10 mouse cellular contexts compared by ENCODE assay signal in the genomic region with DNA sequence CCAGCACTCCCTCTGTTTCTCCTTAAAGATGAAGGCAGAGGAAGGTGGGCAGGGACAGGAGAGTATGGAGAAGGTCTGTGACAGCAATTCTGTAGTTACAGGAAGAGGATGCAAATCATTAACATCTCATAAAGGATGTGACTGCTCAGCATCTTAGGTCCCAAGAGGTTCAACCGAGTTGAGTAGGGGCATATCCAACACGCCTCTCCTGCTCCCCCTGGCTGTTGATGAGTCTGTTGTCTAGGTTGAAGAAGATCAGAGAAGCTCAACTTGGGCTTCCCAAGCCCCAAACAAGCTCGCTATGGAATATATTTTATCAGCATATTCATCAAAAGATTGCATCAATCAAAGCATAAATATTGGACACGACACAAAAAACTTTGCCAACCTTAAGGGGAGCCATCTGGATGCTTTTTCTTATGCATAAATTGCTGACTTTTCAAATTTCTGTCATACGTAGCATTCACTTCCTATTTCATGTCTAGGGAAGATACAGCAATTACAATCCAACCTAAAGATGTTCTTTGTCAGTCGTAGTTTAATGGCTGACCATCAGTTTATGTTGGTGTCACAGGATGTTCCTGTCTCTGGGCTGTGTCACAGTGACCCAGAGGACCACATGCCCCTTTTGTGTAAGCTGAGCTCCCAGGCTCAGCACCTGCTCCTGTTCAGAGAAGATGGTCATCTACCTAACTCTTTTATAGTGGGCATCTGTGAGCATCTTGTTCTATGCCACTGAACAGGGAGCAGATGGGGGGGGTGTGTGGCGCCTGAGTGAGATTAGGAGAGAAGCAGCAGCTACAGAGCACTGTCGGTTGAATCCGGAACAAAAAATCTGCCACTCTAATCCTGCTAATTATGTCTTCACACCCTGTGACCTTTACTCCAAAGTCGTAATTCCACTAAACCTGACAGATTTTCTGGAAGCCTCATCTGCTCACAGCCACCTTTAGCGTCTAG.
A peak's percentile ranks its signal among the peaks of the same experiment; 100 is the strongest.
DNase-seq lines count a peak whose midpoint lies in the region; ATAC-seq and TF ChIP-seq lines count a peak whose summit lies in the region.
"Had no signal": no experiment of that assay in that cellular context is flagged by ENCODE, and none has a peak within 500 bp of the region (broad histone marks: within the 10 kb centered on the region; RNA-seq: fewer than 3 reads in every experiment).

No protein-coding gene starts in this region.

- no peak overlapping the region for H3K9ac ChIP-seq in forebrain, embryonic 13.5 days
- no peak overlapping the region for H3K9ac ChIP-seq in forebrain, embryonic 12.5 days
- H3K9ac ChIP-seq in lung, embryonic 14.5 days = no peak overlapping the region
- H3K9ac ChIP-seq: midbrain, embryonic 15.5 days had no signal

- H3K4me3 ChIP-seq in forebrain, embryonic 13.5 days = no peak overlapping the region
- H3K4me3 ChIP-seq in forebrain, embryonic 12.5 days (replicated peaks) = no peak overlapping the region
- H3K4me3 ChIP-seq in lung, embryonic 14.5 days (ENCODE audit: low read depth, low read length) = no peak overlapping the region
- H3K4me3 ChIP-seq: midbrain, embryonic 15.5 days had no signal

- H3K27ac ChIP-seq in forebrain, embryonic 13.5 days = 0 out of 2 replicates have a peak overlapping the region, but pooled peaks have one; percentile 25
- H3K27ac ChIP-seq in forebrain, embryonic 12.5 days = no peak overlapping the region
- no peak overlapping the region for H3K27ac ChIP-seq in lung, embryonic 14.5 days (ENCODE audit: low read depth)
- H3K27ac ChIP-seq: macrophage; midbrain, embryonic 15.5 days had no signal

- TF ChIP-seq CTCF in lung, embryonic 14.5 days (IDR thresholded peaks at IDR 0.05; ENCODE audit: low read depth) = 0 out of 2 replicates have a peak, but pooled peaks have one; percentile 10

- ATAC-seq in forebrain, embryonic 13.5 days = peak; percentile 48; the same call in 1 of the 2 replicates
- ATAC-seq in forebrain, embryonic 12.5 days (ENCODE audit: low FRiP score) = no peak
- ATAC-seq in lung, embryonic 14.5 days (ENCODE audit: insufficient read depth) = no peak

- no peaks in the 10 kb centered on the region for H3K27me3 ChIP-seq in forebrain, embryonic 13.5 days
- no peaks in the 10 kb centered on the region for H3K27me3 ChIP-seq in forebrain, embryonic 12.5 days
- no peaks in the 10 kb centered on the region for H3K27me3 ChIP-seq in lung, embryonic 14.5 days (ENCODE audit: insufficient read depth, low read length)
- H3K27me3 ChIP-seq: midbrain, embryonic 15.5 days had no signal

- no peak overlapping the region for H3K4me2 ChIP-seq in forebrain, embryonic 13.5 days
- no peak overlapping the region for H3K4me2 ChIP-seq in forebrain, embryonic 12.5 days
- H3K4me2 ChIP-seq in lung, embryonic 14.5 days = no peak overlapping the region

- H3K4me1 ChIP-seq in forebrain, embryonic 13.5 days = 0 out of 2 replicates have a peak, but pooled peaks cover 7% of the 10 kb centered on the region
- H3K4me1 ChIP-seq in forebrain, embryonic 12.5 days = peaks cover 3% of the 10 kb centered on the region
- no peaks in the 10 kb centered on the region for H3K4me1 ChIP-seq in lung, embryonic 14.5 days (ENCODE audit: insufficient read depth)

- DNase-seq in lung, embryonic 14.5 days = no peak
- no peak for DNase-seq in lung, postnatal 25 days (ENCODE audit: low spot score)
- DNase-seq in brain, embryonic 18.5 days (ENCODE audit: low read depth, low spot score) = peak; percentile 59
- peak; percentile 54 to 57 for DNase-seq in spleen, postnatal 36 days (ENCODE audit: low spot score in 2 of 2)
- DNase-seq in left cerebral cortex, adult 8-10 months (ENCODE audit: low spot score in 2 of 2) = no peak
- DNase-seq: cerebellum, adult 9-10 months had no signal

- peaks cover 8% of the 10 kb centered on the region; the same call in 1 of the 2 replicates for H3K9me3 ChIP-seq in forebrain, embryonic 13.5 days (replicated peaks)
- H3K9me3 ChIP-seq in forebrain, embryonic 12.5 days = peaks cover 10% of the 10 kb centered on the region
- H3K9me3 ChIP-seq in lung, embryonic 14.5 days (ENCODE audit: low read depth, low read length) = no peaks in the 10 kb centered on the region; the same call in 1 of the 2 replicates
- H3K9me3 ChIP-seq: midbrain, embryonic 15.5 days had no signal

- no peaks in the 10 kb centered on the region for H3K36me3 ChIP-seq in forebrain, embryonic 13.5 days (ENCODE audit: poor library complexity, severe bottlenecking)
- no peaks in the 10 kb centered on the region for H3K36me3 ChIP-seq in forebrain, embryonic 12.5 days (replicated peaks)
- no peaks in the 10 kb centered on the region for H3K36me3 ChIP-seq in lung, embryonic 14.5 days (ENCODE audit: insufficient read depth)
- H3K36me3 ChIP-seq: midbrain, embryonic 15.5 days had no signal

- WGBS in forebrain, embryonic 13.5 days = 74% methylated on average over 11 of the region's 11 CpGs
- 80% methylated on average over 11 of the region's 11 CpGs for WGBS in forebrain, embryonic 12.5 days
- 67% methylated on average over 11 of the region's 11 CpGs for WGBS in lung, embryonic 14.5 days

Comparison
In these comparisons a context has a peak if more than half of its experiments do, and no peak if none do; other contexts are left out.
1. DNase-seq: peak in brain, embryonic 18.5 days (single experiment) and spleen, postnatal 36 days (2 of 2); none in lung, embryonic 14.5 days (single experiment), lung, postnatal 25 days (single experiment) and left cerebral cortex, adult 8-10 months (0 of 2).